Mouse (Mus musculus): ENCODE data around the gene Vstm4.

GRCm38 (mm10) chr14:32824267-32825150 is 32.0 kb upstream of the Vstm4 start:
- TF ChIP-seq ZNF384 (IDR thresholded peaks at IDR 0.05; ENCODE audit: low read depth, low read length) = no peak
- no peak for TF ChIP-seq MAFK (IDR thresholded peaks at IDR 0.05; ENCODE audit: insufficient read depth, low read depth, low read length)
- TF ChIP-seq ZC3H11A (IDR thresholded peaks at IDR 0.05; ENCODE audit: borderline replicate concordance, low read depth, low read length) = no peak
- no peak for TF ChIP-seq CHD2 (IDR thresholded peaks at IDR 0.05; ENCODE audit: low read depth, low read length)
- no peak for TF ChIP-seq HCFC1 (IDR thresholded peaks at IDR 0.05; ENCODE audit: borderline replicate concordance, insufficient read depth, low read length)

Measured in ES-E14 (cell line).